Mouse (Mus musculus) cerebellum, adult 2 months (tissue): ENCODE results near the gene Twf2.

Experiments used
- CTCF ChIP-seq: fragments of 200-500 bp; IDR thresholded peaks from 2 replicates; pipeline ENCODE4 v1.5.1; 2011; ENCODE audit warnings: low read depth, mild to moderate bottlenecking, control low read depth, low read length, moderate library complexity, borderline replicate concordance; ENCODE audit not compliant: insufficient read depth
- POLR2A ChIP-seq: fragments of 200-500 bp; IDR thresholded peaks from 2 replicates; pipeline ENCODE4 v1.6.1; 2011; ENCODE audit warnings: low read length, control low read depth, borderline replicate concordance; ENCODE audit not compliant: insufficient read depth

DNA sequence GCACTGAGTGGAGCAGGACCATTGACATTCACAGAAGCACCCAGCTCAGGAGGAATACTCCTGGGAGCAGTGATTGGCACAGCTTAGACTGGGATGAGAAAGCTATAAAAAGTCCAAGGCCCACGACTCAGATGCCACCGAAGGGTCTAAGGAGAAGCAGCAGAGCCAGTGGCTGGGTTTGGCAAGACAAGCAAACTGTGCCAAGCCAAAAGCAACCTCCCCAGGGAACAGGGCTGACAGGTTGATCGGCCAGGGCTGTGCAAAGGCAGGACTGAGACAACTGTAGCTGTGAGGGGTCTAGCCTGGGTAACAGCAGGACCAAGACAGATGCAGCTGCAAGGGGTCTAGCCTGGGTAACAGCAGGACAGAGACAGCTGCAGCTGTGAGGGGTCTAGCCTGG is 30.0 kb downstream of the Twf2 start:
- no peak for TF ChIP-seq POLR2A
- no peak for TF ChIP-seq CTCF
